Mouse (Mus musculus): ENCODE data around the gene Sptbn2.

DNA sequence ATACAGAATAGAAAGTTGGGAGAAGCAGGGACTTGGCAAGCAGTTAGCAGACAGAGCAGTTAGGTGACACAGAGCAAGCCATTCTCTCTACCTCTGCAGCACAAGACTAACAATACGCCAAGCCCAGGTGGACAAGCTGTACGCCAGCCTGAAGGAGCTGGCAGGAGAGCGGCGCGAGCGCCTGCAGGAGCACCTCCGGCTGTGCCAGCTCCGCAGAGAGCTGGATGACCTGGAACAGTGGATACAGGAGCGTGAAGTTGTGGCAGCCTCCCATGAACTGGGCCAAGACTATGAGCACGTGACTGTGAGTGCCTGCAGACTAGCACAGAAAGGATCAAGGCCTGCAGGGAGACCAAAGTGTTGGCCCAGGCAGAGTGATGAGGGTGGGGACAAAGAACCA lies 34.7 kb downstream of the Sptbn2 start:
- TF ChIP-seq GATA1 (IDR thresholded peaks at IDR 0.05; ENCODE audit: low read length): no peak
- no peak for TF ChIP-seq TAL1 (IDR thresholded peaks at IDR 0.05; ENCODE audit: low read length)
